Mouse (Mus musculus) kidney, adult 2 months (tissue): ENCODE results near the gene Ppp1r15b.

Experiments used
- CTCF ChIP-seq: fragments of 200-500 bp; conservative IDR thresholded peaks from 2 replicates; pipeline ENCODE4 v1.5.1; 2011; ENCODE audit warnings: low read depth, mild to moderate bottlenecking, control low read depth, low read length, moderate library complexity, mixed read lengths; ENCODE audit not compliant: insufficient read depth, insufficient read length
- POLR2A ChIP-seq: fragments of 200-500 bp; IDR thresholded peaks from one replicate; pipeline ENCODE4 v1.6.1; 2011; ENCODE audit warnings: low read depth, low read length, control low read depth

GRCm38 (mm10) chr1:133121246-133121645 lies 9.7 kb upstream of the Ppp1r15b start:
- no peak for TF ChIP-seq CTCF
- no peak for TF ChIP-seq POLR2A
